Mouse (Mus musculus): Measurements from ENCODE around the gene Palm2. TPM values are rescaled to one million over a fixed set of nuclear protein-coding genes. Genes with fewer than 3 reads are reported as not detected.

Palm2 gene
- total RNA-seq, 2 experiments from 2014 or later = 58.1 to 60.8 TPM

DNA sequence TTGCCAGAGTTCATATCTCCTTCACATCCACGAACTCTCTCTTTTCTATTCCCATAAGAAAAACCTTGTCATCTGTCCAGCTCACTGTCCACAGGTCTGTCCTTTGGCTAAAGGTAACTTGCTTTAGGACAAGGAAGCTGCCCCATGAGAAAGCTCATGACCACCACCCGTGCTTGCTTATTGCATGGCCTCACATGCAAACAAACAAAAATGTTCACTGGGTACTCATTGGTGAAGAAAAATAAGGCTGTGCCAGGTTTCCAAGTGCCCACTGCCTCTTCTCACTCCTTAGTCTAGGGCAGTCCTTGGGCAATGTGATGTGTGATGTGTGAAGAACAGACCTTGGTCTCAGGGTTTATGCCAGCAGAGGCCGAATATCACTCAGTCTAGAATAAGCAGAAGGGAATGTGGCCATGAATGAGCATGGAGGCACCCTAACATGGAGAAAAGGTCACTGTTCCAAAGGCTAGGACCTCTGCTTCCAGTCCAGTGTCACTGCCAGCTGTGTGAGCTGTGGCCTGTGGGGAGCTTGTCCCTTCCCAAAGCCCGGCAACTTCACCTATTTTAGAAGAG is 294.6 kb downstream of the Palm2 start:
- no peak for DNase-seq (ENCODE audit: low spot score in 2 of 2)
- peak overlapping the region; percentile 77 for H3K27ac ChIP-seq

DNA sequence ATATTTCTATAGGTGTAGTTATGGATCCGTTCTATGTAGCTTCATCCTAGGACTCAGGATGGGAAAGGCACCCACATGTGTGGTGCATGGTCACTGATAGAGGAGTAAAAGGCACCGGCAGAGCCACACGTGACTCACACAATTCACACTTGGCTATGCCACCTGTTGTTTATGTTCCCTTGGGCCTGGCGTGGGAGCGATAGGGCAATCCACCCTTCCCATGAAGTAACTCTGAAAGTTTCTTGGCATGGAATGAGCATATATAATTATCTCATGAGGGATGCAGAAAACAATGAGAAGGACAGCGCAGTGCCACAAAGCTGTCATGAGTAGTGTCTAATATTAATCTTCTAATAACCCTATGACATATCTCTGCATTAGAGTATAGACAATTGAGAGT is 296.0 kb downstream of the Palm2 start:
- no peak for TF ChIP-seq CTCF (conservative IDR thresholded peaks at IDR 0.05)
- no peak overlapping the region for H3K4me3 ChIP-seq
- DNase-seq (ENCODE audit: low spot score in 2 of 2) = no peak
- H3K27ac ChIP-seq = peak overlapping the region; percentile 84

More for the DNA sequence above, 294.6 kb downstream of the Palm2 start:
- TF ChIP-seq CTCF (conservative IDR thresholded peaks at IDR 0.05) = no peak
- H3K4me3 ChIP-seq = no peak overlapping the region

DNA sequence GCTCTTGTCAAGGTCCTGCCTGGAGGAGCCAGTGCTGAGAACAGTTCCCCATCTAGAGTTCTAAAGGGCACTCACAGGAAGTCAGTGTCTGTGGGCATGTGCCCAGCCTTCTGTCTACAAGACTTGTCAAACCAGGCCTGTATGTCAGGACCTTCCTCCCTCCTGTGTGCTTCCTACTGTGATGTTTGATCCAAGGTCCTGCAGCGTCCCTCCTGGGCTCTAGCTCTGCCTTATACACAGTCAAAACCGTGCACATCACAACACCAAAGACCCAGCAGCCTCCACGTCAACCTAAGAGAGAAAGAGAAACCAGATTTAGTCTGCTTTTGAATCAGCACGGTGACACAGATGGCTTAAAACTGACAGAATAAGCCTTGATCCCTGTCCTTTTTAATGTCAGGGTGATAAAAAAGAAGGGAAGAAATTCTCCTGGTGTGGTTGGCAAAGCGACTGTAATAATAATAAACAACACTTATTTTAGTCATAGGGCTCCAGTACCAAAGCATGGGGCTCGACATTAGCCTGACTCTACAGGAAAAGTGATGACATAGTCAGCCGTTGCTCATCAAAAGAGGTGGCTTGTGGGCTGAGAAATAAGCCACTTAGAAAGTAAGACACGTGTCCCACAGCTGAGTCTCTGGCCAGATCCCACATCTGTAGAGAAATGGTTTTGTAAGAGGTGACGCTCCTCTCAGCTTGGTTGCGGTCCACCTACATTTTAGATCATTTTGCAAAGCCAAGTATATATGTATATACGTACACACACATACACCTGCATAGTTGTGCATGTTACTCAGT is 297.0 kb downstream of the Palm2 start:
- DNase-seq (ENCODE audit: low spot score in 2 of 2) = no peak
- Histone ChIP-seq H3K4me3 (no peak overlapping the region), H3K27ac (peak overlapping the region; percentile 84)
- TF ChIP-seq CTCF (conservative IDR thresholded peaks at IDR 0.05) = no peak

DNA sequence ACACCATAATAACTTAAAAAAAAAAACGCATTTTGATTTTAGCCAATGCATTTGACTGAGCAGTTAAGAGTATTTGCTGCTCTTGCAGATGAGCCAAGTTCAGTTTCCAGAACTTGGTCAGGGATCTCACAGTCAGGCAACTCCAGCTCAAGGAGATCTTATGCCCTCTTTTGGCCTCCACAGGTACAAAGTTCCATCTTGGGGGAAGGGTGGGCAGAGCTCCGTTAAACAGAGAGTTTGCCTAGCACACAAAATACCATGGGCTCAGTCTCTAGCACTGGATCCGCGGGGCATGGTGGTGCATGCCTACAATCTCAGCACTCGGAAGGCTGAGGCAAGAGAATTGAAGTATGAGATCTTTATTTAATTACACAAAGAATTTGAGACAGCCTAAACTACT is 298.3 kb downstream of the Palm2 start:
- Histone ChIP-seq H3K4me3 (no peak overlapping the region), H3K27ac (no peak overlapping the region)
- no peak for TF ChIP-seq CTCF (conservative IDR thresholded peaks at IDR 0.05)
- no peak for DNase-seq (ENCODE audit: low spot score in 2 of 2)

DNA sequence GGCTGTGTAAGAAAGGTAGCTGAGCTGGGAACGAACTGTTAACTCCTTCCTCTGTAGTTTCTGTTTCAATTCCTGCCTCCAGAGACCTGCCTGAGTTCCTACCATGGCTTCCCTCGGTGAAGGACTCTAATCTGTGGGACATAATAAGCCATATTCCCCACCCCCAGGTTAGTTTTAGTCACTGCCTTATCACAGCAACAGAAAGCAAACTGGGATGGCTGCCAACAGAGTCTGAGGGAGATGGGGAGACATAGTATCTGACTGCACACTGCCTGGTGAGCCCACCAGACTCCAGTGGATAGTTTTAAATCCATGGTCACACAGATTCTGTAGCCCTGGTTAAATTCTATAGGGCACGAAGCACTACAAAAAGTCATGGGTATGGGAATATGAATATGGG is 299.4 kb downstream of the Palm2 start:
- Histone ChIP-seq H3K27ac (peak overlapping the region; percentile 82), H3K4me3 (no peak overlapping the region)
- DNase-seq (ENCODE audit: low spot score in 2 of 2) = peak; percentile 51 to 71
- no peak for TF ChIP-seq CTCF (conservative IDR thresholded peaks at IDR 0.05)

DNA sequence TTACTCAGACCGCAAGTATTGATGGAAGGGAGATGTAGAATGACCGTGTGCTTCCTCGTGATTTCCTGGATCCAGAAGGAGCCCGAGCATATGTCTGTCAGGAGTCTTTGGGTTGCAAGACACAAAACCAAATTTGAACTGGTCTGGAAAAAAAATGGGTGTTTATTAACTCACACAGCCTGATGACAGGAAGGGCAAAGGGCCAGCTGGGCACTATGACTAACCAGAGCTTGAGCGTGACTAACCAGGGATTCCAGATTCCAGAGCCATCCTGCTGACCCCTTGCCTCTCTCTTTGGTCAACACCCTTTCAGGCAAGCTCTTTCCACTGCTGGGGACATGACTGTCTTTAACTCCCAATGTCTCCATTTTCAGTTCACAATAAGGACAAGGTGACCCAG is 301.4 kb downstream of the Palm2 start:
- TF ChIP-seq CTCF (conservative IDR thresholded peaks at IDR 0.05) = no peak
- no peak overlapping the region for H3K27ac ChIP-seq
- H3K4me3 ChIP-seq = no peak overlapping the region
- DNase-seq (ENCODE audit: low spot score in 2 of 2) = no peak

DNA sequence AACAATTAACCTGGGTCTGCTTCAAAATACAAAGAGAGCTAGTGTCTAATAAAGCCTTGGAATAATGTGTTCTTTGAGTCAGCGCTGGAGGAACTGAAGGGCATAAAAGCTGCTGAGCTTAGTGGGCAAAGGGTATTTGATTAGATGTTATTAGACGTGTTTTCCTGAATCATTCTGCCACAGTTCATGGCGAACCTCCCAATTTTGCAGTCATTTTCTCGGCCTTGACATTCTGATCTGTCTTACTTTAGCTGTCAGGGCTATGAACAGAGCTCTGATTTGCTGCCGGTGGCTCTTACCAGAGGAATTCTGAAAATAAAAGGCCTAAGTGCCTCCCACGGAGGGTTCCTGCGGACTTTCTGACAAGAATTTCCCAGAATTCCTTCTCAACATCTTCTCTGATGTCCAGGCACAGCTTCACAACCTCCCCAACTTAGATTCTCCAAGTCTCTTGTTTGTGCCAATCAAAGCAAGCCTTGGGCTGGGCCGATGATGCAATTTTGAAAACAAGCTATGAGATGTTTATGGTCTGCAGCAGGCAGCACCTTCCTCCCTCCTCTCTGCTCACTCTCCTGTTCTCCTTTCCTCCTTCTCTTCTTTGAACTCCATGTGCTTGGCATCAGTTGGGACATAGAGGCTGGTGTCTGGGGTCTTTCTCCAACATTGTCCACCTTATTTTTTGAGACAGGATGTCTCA is 305.0 kb downstream of the Palm2 start:
- TF ChIP-seq CTCF (conservative IDR thresholded peaks at IDR 0.05) = no peak
- Histone ChIP-seq H3K4me3 (no peak overlapping the region), H3K27ac (no peak overlapping the region)
- no peak for DNase-seq (ENCODE audit: low spot score in 2 of 2)

DNA sequence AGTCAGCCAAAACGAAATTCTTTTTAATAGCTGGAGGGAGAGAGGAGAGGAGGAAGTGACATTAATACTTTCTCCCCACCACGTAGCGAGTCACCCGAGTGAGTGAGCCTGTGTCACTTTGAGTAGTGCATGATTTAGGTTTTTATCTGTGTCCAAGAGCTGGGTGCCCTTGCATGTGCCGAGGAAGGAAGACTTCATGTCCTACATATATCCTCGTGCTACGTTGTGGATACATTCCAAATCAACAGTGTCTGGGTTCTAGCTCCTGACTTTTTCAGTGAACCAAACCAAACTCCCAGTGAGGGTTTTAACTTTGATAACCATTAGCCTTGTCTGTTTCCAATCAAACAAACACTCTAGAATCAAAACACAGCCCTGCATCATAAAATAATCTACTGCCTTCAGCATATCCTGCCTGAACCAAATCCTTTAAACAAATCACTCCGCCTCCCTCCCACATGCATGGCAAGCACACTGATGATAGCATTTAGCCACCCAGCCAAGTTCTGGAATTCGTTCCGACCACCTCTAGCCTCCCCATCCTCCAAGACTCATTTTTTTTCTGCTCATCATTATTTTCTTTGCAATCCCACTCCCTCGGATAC is 309.4 kb downstream of the Palm2 start:
- TF ChIP-seq CTCF (conservative IDR thresholded peaks at IDR 0.05) = no peak
- no peak for DNase-seq (ENCODE audit: low spot score in 2 of 2)
- Histone ChIP-seq H3K27ac (0 out of 2 replicates have a peak overlapping the region, but pooled peaks have one; percentile 3), H3K4me3 (no peak overlapping the region)

DNA sequence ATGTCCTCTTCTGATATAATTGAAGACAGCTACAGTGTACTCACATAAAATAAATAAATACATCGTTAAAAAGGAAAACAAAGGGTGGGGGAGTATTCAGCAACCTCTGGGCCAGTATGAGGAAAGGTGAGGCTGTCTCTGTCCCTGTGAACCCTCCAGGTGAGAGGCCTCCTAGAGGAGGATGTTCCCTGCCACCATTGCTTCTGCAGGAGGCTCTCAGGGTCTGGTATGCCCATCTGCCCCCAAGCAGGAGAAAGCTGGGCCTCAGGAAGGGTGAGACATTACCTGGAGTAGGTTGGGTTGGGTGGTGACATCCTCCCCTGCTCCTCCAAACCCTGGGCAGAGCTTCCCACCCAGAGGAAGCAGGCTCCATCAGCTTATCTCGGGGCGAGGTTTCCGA is 316.6 kb downstream of the Palm2 start:
- TF ChIP-seq CTCF (conservative IDR thresholded peaks at IDR 0.05) = no peak

DNA sequence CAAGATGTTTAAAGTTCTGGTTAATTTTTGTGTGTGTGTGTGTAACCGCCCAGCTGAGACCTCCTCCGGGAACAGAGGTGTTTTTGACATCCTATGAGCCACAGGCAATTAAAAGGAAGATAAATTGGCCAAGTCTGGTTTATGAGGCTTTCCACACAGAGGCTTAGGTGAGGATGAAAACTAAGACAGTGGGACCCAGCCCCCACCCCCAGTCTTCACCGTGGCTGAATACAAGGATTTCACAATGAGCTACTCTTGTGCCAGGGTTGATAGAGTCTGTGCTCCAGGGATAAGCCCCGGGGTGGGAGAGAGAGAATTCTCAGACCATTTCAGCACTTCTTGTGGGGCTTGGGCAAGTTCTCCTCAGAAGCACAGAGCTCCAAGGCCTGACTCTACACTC is 317.0 kb downstream of the Palm2 start:
- no peak for DNase-seq (ENCODE audit: low spot score in 2 of 2)

More for the DNA sequence above, 316.6 kb downstream of the Palm2 start:
- Histone ChIP-seq H3K4me3 (no peak overlapping the region), H3K27ac (no peak overlapping the region)
- DNase-seq (ENCODE audit: low spot score in 2 of 2) = no peak

DNA sequence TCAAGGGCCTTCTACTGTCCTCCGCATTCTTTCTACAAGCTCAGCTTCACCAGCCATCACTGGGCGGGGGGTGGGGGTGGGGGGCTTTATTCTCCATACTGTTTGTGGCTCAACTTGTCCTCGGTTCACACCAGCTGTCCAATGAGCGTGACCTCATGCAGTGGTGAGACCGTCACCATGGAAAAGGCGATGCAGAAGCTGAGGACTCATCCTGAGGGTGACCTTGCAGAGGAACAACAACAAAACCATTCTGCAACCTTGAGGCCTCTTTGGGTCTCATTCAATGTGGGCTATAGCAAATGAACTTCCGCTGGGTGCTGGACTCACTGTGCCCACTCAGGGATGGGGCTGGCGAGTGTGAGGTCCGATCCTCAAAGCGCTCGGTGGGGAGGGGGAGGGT is 317.5 kb downstream of the Palm2 start:
- Histone ChIP-seq H3K27ac (no peak overlapping the region), H3K4me3 (no peak overlapping the region)
- no peak for TF ChIP-seq CTCF (conservative IDR thresholded peaks at IDR 0.05)
- no peak for DNase-seq (ENCODE audit: low spot score in 2 of 2)

More for the DNA sequence above, 317.0 kb downstream of the Palm2 start:
- H3K27ac ChIP-seq = no peak overlapping the region
- H3K4me3 ChIP-seq = no peak overlapping the region
- TF ChIP-seq CTCF (conservative IDR thresholded peaks at IDR 0.05) = no peak

DNA sequence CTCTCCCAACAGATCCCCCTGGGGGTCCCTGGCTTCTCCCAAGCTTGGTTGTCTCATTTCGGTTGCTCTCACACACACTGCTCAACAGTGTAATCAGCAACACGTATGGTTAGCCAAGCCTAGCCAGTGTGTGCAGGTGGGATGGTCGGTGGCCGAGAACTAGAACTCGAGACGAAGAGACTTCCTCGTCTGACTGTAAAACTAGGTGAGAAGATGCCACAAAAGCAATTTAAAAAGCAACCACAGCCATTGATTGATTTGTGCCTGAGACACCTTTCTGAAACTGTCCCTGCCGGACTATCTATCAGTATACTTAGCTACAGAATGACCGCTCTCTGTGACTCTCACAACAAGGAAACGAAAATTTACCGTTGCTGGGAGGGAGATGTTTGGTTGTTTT is 321.0 kb downstream of the Palm2 start:
- TF ChIP-seq CTCF (conservative IDR thresholded peaks at IDR 0.05) = no peak
- no peak overlapping the region for H3K27ac ChIP-seq
- DNase-seq (ENCODE audit: low spot score in 2 of 2) = no peak
- H3K4me3 ChIP-seq = no peak overlapping the region

DNA sequence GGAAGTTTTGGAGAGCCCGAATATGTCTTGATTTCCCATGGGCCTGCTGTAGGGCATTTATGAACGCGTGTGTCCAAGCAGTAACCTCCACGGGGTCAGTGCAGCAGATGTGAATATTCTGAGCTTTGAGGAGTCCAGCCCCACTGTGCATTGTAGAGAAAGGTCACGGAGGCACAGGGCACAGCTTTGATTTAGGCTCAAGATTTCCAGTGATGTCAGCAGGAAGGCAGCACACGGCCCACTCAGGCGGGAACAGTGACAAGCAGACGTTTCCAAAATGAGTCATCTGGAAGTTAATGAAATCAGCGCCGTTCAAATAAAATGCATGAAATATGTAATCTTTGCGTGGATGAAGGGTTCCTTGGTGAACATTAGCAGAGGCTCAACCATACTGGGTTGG is 323.9 kb downstream of the Palm2 start:
- TF ChIP-seq CTCF (conservative IDR thresholded peaks at IDR 0.05) = no peak
- peak in 1 of 2 experiments; percentile 31 for DNase-seq (ENCODE audit: low spot score in 2 of 2)
- peak overlapping the region; percentile 84 for H3K27ac ChIP-seq

More for the DNA sequence above, 323.9 kb downstream of the Palm2 start:
- H3K4me3 ChIP-seq = no peak overlapping the region

Other genes with a start within 250 kb of the Palm2 start
- 10 to 100 TPM; 76.6 to 92.1 TPM for gene Ptpn3, start 132.4 kb upstream of the Palm2 start, total RNA-seq (2021)
- gene Pakap, start 133.9 kb downstream of the Palm2 start, total RNA-seq (2021) = 10 to 100 TPM; 18.6 to 25.8 TPM